Mouse (Mus musculus): Measurements from ENCODE around the gene 4930556J24Rik.
"Not testable (repeated sequence)": the region's sequence is repeated elsewhere in the genome, so short reads cannot be mapped to it uniquely, and the experiment has no call there.

The 4930556J24Rik gene

DNA sequence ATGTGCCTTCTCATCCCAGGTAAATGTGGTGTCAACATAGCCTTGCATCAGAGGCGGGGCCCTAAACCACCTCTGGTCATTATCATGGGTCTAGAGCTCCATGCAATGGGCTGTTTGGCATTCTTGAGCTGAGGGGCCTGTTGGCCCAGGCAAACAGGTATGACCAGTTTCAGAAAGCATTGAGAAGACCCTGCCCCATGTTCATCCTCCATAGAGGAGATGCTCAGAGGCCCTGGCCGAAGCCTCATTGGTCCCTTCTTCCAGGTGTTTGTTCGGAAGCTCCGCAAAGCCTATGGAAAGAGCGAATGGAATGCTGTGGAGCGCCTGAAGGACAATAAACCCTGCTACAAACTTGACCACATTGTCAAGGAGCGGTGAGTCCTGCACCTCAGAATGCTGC is 6.2 kb downstream of the 4930556J24Rik start:
- no peak for DNase-seq

DNA sequence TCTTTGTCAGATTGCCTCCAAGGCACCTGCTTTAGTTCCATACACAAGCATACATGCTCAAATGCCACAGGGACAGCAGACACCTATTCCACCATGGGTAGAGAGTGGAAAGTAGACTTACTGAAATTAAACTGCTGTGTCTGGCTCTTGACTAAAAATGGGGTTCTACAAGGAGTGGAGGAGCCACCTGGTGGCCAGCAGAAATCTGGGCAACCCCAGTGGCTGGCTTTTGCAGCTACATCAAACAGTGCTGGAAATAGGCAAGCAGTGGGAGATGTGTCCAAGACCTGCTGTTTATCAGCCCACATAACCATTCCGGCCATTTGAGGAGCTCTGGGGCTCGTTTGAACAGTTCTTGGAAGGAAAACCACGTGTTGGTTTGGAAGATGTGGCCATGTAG is 6.7 kb downstream of the 4930556J24Rik start:
- no peak for DNase-seq

DNA sequence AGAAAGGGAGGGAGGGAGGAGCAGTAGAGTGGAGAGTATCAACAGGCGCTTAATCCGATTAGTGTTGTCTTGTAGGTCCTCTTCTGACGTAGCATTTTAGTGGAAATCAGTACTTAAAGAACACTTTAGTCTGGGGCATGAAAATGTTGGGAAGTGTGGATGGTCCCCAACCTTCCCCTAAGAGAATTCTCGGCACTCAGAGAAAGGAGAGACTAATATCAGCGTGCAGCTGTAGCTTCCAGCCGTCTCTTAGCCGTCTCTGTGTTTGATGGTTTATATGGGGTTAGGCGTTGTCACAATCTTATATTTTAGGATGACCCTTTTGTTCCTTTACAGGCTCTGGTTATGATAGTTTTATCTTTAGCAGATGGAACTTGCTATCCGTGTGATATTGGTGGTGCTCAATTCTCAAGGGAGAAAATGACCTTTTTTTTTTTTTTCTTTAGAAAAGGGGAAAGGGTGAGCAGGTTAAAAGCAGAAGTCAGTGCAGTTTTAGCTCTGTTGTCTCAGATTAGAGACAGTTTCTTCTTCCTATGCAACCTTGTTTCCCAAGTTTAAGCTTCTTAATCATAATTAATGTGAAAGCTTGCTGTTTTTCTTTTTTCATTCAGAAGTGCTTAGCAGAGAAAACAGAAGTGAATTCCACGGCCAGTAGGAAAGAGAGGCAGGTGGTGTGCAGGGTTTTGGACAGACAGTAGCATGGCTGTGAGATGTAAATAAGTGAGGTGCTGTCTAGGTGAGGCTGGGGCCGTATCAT is 12.0 kb downstream of the 4930556J24Rik start:
- DNase-seq = no peak

DNA sequence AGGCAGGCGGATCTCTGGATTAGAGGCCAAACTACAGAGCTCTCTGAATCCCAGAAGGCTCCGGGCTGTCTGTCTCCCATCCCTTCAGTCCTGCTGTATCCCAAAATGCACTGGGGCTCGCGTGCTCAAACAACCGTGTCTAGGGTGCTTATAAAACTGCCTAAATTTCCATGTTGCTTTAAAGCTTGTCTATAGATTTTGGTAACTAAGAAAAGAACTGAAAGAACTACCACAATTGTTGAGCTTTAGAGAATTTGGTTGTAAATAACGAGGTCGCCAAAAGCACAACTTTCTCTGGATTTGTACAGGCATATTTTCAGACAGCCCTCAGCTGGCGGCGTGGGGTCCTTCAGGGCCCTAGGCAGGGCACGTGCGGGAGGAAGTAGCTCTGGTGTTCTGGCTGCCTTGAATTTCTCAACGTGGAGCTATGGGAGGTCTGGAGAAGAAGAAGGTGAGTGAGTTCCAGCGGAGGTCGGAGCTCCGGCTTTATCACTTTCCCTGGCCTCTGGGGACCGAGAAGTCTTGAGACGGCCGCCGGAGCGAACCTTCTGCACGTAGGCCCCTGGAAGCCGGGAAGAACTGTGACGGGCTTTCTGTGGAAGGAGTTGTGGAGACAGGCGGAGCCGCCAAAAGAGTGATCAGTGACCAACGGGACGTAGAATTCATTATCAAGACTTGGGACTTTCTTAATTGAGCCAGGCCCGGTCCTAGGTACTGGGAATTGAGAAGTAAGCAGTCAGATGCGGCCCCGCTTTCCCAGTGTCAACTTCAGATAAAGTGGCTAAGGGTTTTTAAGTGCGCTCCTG is 12.8 kb downstream of the 4930556J24Rik start, which contains the start of gene Pes1:
TSS of gene Pes1 (plus strand) at position 366 of the 806 bp plus-strand sequence.
- DNase-seq = peak; percentile 78

DNA sequence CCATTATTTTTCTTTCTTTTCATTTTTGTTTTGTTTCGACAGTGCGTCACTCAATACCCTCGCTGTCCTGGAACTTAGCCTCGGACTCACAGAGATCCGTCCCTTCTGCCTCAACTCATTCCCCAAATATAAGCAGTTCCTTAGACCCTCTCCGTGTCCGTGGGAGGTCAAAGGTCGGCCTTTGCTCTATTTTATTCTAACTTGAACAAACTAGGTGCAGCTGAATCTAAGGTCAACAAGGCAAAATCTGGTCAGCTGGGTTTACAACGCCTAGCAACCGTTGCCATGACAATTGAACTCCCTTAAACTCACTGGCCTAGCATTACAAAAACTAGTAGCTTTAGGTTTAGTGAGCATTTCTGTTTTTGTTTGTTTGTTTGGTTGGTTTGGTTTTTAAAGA is 13.4 kb downstream of the 4930556J24Rik start:
- no peak for DNase-seq

DNA sequence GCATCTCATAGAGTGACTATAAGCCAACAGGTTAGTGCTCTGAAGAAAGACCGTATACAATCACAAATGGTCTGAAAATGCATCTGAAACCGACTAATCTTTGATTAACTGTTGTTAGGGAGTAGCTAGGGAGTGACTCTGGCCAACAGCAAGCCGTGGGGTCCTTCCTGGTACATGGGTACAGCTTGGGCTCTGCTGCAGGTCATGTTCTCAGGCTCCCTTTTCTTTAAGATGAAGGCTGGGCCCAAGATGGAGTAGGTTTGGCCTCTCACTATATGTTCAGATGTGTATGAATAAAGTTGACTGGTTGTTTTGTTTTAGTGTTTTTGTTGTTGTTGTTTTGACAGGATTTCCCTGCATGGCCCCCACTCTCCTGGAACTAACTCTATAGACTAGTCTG is 14.8 kb downstream of the 4930556J24Rik start:
- DNase-seq = no peak

DNA sequence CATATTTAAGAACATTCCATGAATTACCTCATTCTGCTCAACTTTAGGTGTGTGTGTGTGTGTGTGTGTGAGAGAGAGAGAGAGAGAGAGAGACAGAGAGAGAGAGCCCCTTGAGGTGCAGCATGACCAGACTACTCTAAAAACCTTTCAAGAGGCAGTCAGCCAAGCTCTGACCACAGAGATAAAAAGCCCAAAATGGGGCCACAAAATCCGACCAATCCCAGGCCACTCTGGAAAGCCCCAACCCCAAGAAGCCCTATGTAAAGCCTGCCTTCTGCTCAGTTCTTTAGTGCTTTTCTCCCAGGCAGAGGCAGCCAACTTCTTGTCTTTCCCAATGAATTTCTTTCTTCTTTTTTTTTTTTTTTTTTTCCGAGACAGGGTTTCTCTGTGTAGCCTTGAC is 15.7 kb downstream of the 4930556J24Rik start:
- no peak for DNase-seq

DNA sequence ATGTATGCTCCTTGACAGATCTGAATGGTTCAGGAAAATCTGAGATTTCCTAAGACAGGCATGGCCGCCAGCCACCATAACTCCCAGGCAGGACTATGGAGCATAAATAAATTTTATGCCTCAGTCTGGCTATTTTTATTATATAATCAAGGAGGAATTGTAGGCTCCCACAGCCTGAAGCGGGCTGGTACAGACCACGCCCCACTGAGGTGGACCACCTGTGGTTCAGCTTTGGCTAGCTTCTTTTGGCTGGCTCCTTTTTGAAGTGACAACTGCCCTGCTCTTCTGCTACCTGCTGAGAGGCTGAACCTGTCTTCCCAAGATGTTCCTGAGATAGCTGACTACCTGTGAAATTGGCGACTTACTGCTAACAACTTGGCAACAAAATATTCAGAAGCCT is 21.2 kb downstream of the 4930556J24Rik start:
- not testable (repeated sequence) for DNase-seq

DNA sequence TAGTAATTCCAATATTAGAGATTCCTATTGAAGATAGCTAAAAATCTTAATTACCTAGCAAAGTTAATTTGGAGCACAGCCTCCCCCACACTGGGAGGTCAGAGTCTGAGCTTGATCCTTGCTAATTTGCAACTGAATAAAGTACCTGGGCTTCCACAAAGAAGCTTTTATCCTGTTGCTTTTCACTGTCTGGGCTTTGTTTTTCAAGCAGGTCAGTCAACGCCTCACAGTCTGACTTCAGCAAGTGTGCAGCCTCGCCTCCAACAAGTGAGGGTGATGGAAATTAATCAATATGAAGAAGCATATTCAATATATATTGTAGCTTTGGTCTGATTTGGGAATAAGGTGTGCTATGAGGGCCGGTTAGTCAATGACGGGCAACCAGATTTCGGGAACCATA is 21.7 kb downstream of the 4930556J24Rik start:
- not testable (repeated sequence) for DNase-seq

DNA sequence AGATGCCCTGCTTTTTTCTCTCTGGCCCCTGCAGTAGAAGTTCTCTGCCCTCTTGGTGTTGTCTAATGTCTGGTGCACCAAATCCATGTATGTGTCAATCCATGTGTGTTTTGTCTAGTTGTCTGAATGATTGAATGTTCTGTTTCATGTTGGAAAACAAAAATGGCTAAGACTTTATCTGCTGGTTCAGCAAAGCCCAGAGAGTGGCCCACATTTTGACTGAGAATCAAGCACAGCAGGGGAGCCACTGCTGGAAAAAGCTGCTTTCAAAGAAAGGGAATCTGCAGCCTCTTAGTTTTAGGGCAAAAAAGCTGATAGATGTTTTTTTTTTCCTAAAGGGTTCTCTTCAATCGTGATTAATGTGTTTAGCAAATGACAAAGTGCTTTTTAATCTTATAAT is 30.2 kb downstream of the 4930556J24Rik start:
- DNase-seq = no peak

DNA sequence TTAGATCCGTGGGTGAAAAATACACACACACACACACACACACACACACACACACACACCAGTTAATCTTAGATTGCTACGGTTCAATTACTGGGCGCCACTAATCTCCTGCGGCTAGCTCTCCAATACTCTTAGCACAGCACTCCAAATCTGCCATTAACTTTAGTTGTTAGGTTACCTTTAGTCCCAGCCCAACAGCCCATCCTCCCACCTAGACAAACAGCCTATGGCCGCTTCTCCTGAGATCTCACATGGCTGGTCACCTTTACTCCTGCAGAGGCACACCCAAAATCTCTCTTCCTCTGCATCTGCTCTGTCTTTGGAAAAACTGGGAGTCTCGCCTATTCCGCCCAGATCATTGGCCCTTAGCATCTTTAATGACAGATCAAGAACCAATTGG is 35.2 kb downstream of the 4930556J24Rik start:
- DNase-seq = no peak

DNA sequence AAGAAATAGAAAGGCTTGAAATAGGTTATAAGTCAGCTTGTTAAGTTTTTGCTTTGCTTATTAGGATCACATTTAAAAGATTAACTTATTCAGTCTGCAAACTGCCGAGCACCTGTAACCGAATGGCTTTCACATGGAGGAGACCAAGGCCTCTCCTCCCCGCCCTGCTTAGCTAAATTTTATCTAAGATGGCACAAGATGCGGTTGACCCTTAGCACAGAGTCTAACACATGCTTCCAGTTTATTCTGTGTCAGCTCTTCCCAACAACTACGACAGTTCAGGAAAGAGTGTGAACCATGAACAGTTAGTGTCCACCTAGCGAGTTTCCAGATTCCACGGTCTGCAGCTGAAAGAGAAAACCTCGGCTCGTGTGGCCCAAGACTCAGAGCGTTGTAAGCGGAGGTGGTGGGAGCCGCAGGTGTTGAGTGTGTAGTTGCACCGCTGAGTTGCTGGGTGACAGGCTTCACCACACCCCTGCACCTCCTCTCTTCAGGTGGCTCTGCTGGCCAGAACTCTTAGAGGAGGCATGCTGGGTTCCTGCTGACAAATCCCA is 39.2 kb downstream of the 4930556J24Rik start:
- DNase-seq = no peak

DNA sequence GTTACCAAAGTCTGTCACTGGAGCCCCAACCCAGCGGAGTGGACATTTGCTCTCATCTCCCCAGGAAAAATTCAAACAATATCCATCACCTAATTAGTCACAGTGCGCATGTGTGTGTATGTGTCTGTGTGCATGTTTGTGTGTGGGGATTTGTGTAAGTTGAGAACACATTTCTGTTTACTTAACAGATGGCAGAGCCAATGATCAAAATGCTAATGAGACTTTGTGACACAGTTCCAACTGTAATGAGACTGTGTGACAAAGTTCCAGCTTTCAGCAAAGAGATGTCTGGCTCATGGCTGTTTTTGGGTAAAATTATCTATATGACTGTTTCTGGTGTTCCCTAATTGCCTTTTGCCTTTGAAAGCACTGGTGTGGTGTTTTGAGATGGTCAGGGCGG is 40.3 kb downstream of the 4930556J24Rik start:
- DNase-seq = no peak

DNA sequence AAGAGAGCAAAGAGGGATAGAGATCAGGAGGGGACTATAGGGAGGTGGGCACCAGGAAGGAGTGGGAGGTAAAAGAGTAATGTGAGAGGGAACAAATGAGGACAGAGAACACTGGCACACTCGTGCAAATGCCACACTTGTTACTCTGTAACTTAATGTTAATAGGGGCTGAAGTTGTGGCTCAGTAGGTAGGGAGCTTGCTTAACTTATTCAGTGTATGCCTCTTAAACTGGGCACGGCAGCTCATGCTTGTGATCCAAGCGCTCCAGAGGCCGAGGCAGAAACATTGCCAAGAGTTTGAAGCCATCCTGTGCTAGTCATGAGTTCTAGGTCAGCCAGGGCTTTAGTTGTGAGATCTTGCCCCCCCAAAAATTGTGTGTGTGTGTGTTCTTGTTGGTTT is 41.4 kb downstream of the 4930556J24Rik start:
- no peak for DNase-seq

DNA sequence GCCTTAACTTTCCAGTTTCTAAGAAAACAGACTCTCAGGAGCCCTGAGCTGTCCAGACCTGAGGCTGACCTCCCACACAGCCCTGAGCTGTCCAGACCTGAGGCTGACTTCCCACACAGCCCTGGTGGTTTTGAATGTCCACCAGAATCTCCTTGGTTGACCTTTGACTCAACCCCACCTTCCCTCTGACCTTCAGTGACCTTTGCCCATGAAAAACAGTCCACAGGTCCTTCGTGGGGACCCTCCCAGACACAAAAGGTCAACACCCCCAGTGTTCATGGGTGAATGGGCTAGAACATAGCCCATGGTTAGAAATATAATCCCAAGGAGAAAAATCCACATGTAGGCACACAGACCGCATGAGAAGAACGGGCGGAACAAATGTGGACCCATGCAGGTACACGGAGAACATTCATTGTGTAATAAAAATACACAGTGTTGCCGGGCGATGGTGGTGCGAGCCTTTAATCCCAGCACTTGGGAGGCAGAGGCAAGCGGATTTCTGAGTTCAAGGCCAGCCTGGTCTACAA is 42.8 kb downstream of the 4930556J24Rik start:
- no peak for DNase-seq

DNA sequence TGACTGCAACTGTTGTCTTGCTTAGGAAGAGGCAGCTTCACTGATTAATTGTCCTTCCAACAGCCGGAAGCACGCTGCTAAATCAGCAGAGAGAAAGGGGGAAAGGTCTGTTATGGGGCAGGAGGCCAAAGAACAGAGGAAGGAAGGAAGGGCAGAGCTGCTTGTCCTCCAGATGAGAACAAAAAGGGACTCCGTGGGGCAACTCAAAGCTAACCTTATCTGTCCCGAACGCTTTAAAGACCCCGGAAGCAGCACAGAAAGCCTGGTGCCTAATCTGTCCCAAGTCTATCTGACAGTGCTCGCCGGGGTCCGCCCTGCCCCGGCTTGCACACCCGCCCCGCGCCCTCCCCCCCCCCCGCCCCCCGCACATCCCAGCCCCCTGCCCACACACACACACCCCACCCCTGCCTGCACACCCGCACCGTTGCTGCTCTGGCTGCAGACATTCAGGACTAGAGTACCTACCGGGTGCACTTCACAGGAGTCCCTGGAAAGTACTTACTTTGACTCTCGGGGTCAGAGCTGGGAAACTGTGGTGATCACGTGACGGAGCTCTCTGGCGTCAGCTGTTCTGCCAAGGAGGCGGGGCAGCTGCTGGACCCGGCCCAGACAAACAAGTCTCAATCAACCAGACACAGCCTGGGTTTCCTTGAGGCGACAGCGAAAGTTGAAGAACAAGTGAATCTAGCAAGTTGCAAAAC is 44.9 kb downstream of the 4930556J24Rik start, which contains the start of gene Tcn2:
TSS of gene Tcn2 (minus strand) at position 649 of the 701 bp plus-strand sequence.
- no peak for DNase-seq

DNA sequence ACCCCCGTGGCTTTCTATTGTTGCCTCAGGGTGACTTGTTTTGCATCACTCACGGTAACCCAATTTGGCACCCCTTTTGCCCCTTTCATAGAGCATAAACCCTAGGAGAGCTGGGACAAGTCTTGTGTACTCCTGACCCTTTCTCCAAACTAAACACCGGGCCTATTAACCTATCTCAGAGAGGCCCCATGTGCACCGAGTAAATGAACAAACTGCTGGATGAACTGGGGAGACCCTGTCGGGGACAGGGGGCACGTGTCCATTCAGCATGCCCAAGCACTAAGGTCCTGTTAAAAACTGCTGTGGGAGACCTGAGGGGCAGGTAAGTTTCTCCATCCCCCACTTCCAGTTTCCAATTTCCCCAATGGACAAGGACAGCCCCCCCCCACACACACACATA is 45.6 kb downstream of the 4930556J24Rik start:
- no peak for DNase-seq

DNA sequence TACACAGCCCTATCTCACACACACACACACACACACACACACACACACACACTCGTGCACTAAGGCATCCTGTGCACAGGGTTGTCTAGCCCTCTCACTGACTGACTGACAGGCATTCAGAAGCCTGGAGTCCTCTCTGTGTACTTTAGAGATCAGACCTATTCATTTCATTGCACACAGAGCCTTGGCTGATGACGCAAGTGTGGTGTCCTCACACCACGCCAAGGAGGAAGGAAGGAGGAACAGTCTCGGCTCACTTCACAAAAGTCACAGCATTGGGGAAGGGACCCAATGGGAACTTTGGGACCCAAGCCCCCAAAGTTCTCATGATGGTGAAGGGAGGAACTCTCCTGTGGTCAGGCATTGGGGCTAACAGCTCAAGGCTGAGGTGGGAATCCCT is 46.6 kb downstream of the 4930556J24Rik start:
- DNase-seq = no peak

DNA sequence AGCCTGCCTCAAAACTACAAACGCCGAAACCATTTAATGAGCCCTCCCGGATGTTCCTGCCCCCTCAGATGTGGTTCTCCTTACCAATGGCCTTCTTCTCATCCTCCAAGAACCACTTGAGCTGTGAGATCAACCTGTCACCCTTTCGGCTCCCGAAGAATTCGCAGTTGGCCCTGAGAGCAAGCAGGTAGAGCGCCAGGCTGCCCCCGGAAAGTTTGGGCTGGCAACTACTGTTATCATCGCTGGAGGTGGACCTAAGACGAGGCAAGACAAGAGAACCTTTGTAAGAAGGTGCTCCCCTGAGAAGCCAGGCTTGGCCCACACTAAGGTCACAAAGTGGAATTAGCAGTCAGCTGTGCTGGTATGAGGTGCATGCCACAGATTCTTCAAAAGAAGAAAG is 50.7 kb downstream of the 4930556J24Rik start:
- DNase-seq = no peak

DNA sequence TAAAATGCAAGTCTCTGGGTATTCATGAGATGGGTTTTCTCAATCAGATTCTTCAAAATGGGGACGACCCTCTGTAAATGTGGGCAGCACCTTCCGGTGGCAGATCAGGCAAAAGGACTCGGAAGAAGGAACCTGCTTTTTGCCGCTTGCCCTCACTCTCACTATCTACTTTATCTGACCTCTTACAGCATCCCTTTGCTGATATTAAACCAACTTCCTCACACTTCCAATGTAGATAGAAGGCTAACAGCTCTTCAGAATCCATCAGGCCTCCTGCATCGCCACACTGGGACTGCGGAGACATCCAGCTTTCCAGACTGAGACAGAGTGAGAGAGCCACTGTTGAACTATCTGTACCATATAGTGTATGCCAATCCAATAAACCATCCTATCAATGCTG is 53.8 kb downstream of the 4930556J24Rik start:
- DNase-seq = no peak

DNA sequence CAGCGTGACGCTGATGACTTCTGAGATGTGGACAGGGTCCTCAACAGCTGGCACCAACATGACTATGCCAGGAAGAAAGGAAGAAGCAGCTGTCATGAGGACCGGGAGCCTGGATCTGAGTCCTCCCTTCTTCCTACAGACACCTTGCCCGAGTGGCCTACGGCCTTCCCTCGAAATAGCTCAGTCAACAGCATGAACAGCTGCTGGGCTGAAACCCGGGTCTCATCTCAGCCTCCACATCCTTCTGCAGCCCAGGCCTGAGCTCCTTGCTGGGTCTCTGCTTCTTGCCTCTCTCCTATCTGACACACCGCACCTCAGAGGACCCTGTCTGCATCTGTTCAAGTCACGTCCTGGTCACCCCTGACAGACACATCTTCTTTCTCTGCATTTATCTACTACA is 54.5 kb downstream of the 4930556J24Rik start:
- no peak for DNase-seq

DNA sequence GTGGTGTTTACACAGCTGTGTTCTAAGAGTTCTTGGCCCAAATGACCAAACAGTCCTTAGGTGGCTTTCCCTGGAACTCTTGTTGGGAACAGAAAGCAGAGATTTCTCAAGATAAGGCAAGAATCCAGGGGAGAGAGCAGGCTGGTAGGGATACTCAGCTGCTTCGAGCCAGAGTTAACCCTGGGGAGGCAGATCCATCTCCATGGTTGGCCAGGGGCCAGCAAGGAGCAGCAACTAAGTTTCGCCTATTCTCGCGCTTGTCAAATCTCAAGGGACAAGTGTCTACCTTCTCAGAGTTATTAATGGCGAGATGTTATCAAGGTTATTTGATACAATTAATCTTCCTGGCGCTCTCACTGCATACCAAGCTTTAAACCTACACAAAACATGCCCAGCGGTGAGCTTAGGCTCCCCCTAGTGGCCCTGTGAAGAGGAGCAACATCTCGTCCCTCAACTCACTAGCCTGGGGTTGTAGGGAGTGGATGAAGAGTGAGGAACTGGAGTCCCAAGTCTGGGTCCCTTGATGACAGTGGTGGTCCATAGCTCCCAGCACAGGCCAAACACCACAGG is 55.2 kb downstream of the 4930556J24Rik start:
- peak; percentile 49 for DNase-seq

DNA sequence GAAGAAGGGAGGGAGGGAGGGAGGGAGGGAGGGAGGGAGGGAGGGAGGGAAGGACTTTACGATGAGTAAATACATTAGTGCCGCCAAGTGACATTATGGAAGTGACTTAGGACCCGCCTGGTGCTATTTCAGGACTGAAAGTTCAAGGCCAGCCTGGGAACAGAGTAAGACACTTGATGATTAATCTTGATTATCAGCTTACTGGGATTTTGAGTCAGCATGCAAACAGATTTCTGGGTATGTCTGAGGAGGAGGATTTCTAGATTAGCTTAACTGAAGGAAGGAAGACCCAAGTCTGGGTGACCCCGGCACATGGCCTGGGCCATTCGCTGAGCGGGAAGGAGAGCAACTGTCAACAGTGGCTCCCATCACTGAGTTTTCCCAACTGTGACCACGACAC is 56.1 kb downstream of the 4930556J24Rik start:
- DNase-seq = no peak

All from cerebellum, adult 11 months (tissue).